Mouse (Mus musculus): Measurements from ENCODE around the gene AI597479.
"Not testable (repeated sequence)": the region's sequence is repeated elsewhere in the genome, so short reads cannot be mapped to it uniquely, and the experiment has no call there.

The AI597479 gene

GRCm38 (mm10) chr1:43124726-43125125, 26.2 kb downstream of the AI597479 start:
- DNase-seq (ENCODE audit: low spot score) = no peak

- DNase-seq (ENCODE audit: low spot score) = no peak
Measured at GRCm38 (mm10) chr1:43127196-43127595, 28.7 kb downstream of the AI597479 start.

- no peak for DNase-seq (ENCODE audit: low spot score)
Measured at GRCm38 (mm10) chr1:43127820-43128610, 29.5 kb downstream of the AI597479 start.

GRCm38 (mm10) chr1:43130219-43130981, 31.9 kb downstream of the AI597479 start:
- no peak for DNase-seq (ENCODE audit: low spot score)

- no peak for DNase-seq (ENCODE audit: low spot score)
Measured at GRCm38 (mm10) chr1:43131591-43131990, 33.1 kb downstream of the AI597479 start.

- DNase-seq (ENCODE audit: low spot score) = not testable (repeated sequence)
Measured at GRCm38 (mm10) chr1:43136488-43137029, 38.0 kb downstream of the AI597479 start.

GRCm38 (mm10) chr1:43137334-43137733, 38.8 kb downstream of the AI597479 start:
- no peak for DNase-seq (ENCODE audit: low spot score)

- DNase-seq (ENCODE audit: low spot score) = no peak
Measured at GRCm38 (mm10) chr1:43138268-43138812, 39.8 kb downstream of the AI597479 start.

GRCm38 (mm10) chr1:43139587-43140266, 41.2 kb downstream of the AI597479 start:
- DNase-seq (ENCODE audit: low spot score) = peak; percentile 75

GRCm38 (mm10) chr1:43141555-43141961, 43.0 kb downstream of the AI597479 start:
- no peak for DNase-seq (ENCODE audit: low spot score)

GRCm38 (mm10) chr1:43142849-43143248, 44.3 kb downstream of the AI597479 start:
- DNase-seq (ENCODE audit: low spot score) = no peak

- DNase-seq (ENCODE audit: low spot score) = no peak
Measured at GRCm38 (mm10) chr1:43143284-43143683, 44.8 kb downstream of the AI597479 start.

GRCm38 (mm10) chr1:43143791-43144190, 45.3 kb downstream of the AI597479 start:
- no peak for DNase-seq (ENCODE audit: low spot score)

- DNase-seq (ENCODE audit: low spot score) = no peak
Measured at GRCm38 (mm10) chr1:43144338-43144906, 45.9 kb downstream of the AI597479 start.

- no peak for DNase-seq (ENCODE audit: low spot score)
Measured at GRCm38 (mm10) chr1:43145388-43145787, 46.9 kb downstream of the AI597479 start.

GRCm38 (mm10) chr1:43147474-43147873, 49.0 kb downstream of the AI597479 start:
- no peak for DNase-seq (ENCODE audit: low spot score)

- DNase-seq (ENCODE audit: low spot score) = no peak
Measured at GRCm38 (mm10) chr1:43150225-43150624, 51.7 kb downstream of the AI597479 start.

- no peak for DNase-seq (ENCODE audit: low spot score)
Measured at GRCm38 (mm10) chr1:43152626-43153025, 54.1 kb downstream of the AI597479 start.

GRCm38 (mm10) chr1:43153538-43153937, 55.0 kb downstream of the AI597479 start:
- DNase-seq (ENCODE audit: low spot score) = no peak

GRCm38 (mm10) chr1:43154491-43154890, 56.0 kb downstream of the AI597479 start:
- no peak for DNase-seq (ENCODE audit: low spot score)

GRCm38 (mm10) chr1:43157907-43158306, 59.4 kb downstream of the AI597479 start:
- no peak for DNase-seq (ENCODE audit: low spot score)

- DNase-seq (ENCODE audit: low spot score) = no peak
Measured at GRCm38 (mm10) chr1:43159429-43159828, 60.9 kb downstream of the AI597479 start.

Measured in c-Kit-positive CD71-positive TER-119-positive erythroid progenitor cells, embryonic 14.5 days (primary cell).